In genomic region chr9:58556627-58557026, GRCm38 (mm10) we compare ENCODE assay signal across 19 mouse cellular contexts. TPM values are rescaled to one million over a fixed set of nuclear protein-coding genes. Genes with fewer than 3 reads are reported as not detected.
DNase-seq lines count a peak whose midpoint lies in the region; ATAC-seq and TF ChIP-seq lines count a peak whose summit lies in the region.
"Had no signal": no experiment of that assay in that cellular context is flagged by ENCODE, and none has a peak within 500 bp of the region (broad histone marks: within the 10 kb centered on the region; RNA-seq: fewer than 3 reads in every experiment).

No protein-coding gene starts in this region.

- 0 out of 2 replicates have a peak overlapping the region, but pooled peaks have one; percentile 96 for H3K27ac ChIP-seq in heart, embryonic 13.5 days (replicated peaks)
- H3K27ac ChIP-seq in liver, adult 2 months (replicated peaks; ENCODE audit: insufficient read depth, low read depth, low read length), result 0 out of 2 replicates have a peak overlapping the region, but pooled peaks have one; percentile 7
- peak overlapping the region; percentile 99; the same call in 1 of the 2 replicates for H3K27ac ChIP-seq in midbrain, embryonic 15.5 days
- no peak overlapping the region for H3K27ac ChIP-seq in midbrain, embryonic 11.5 days (ENCODE audit: low read depth, low read length)
- H3K27ac ChIP-seq in midbrain, postnatal 0 days (ENCODE audit: low read depth, low read length), result peak overlapping the region; percentile 99
- H3K27ac ChIP-seq: liver, embryonic 15.5 days had no signal

- no peak overlapping the region for H3K4me3 ChIP-seq in heart, embryonic 13.5 days
- no peak overlapping the region for H3K4me3 ChIP-seq in liver, adult 2 months (ENCODE audit: insufficient read depth, low read depth, low read length)
- no peak overlapping the region for H3K4me3 ChIP-seq in midbrain, embryonic 15.5 days
- no peak overlapping the region for H3K4me3 ChIP-seq in midbrain, embryonic 11.5 days (ENCODE audit: low read depth, low read length)
- no peak overlapping the region for H3K4me3 ChIP-seq in midbrain, postnatal 0 days (ENCODE audit: low read depth, low read length)
- H3K4me3 ChIP-seq: liver, embryonic 15.5 days had no signal

- H3K27me3 ChIP-seq in heart, embryonic 13.5 days (replicated peaks), result no peaks in the 10 kb centered on the region
- no peaks in the 10 kb centered on the region for H3K27me3 ChIP-seq in liver, adult 2 months (ENCODE audit: control insufficient read depth, insufficient read depth, low read length)
- H3K27me3 ChIP-seq in midbrain, embryonic 15.5 days (replicated peaks), result no peaks in the 10 kb centered on the region
- no peaks in the 10 kb centered on the region for H3K27me3 ChIP-seq in midbrain, embryonic 11.5 days (ENCODE audit: control insufficient read depth, insufficient read depth, low read length)
- H3K27me3 ChIP-seq in midbrain, postnatal 0 days (ENCODE audit: insufficient read depth, low read length), result no peaks in the 10 kb centered on the region
- H3K27me3 ChIP-seq: heart, embryonic 15.5 days; neural tube, embryonic 13.5 days had no signal

- no peak overlapping the region for H3K4me2 ChIP-seq in heart, embryonic 13.5 days
- H3K4me2 ChIP-seq in midbrain, embryonic 15.5 days, result no peak overlapping the region
- H3K4me2 ChIP-seq in midbrain, embryonic 11.5 days, result no peak overlapping the region
- no peak overlapping the region for H3K4me2 ChIP-seq in midbrain, postnatal 0 days (ENCODE audit: low read depth, low read length, poor library complexity, severe bottlenecking)
- H3K4me2 ChIP-seq: liver, embryonic 15.5 days had no signal

- no peak overlapping the region for H3K9ac ChIP-seq in heart, embryonic 13.5 days
- H3K9ac ChIP-seq in liver, adult 2 months (ENCODE audit: low read depth, low read length), result no peak overlapping the region
- H3K9ac ChIP-seq in midbrain, embryonic 15.5 days, result no peak overlapping the region
- H3K9ac ChIP-seq in midbrain, embryonic 11.5 days (ENCODE audit: low read length), result no peak overlapping the region
- H3K9ac ChIP-seq in midbrain, postnatal 0 days (replicated peaks; ENCODE audit: low read length, poor library complexity, severe bottlenecking), result no peak overlapping the region
- H3K9ac ChIP-seq: heart, embryonic 15.5 days; liver, embryonic 15.5 days had no signal

- no peaks in the 10 kb centered on the region for H3K9me3 ChIP-seq in heart, embryonic 13.5 days
- H3K9me3 ChIP-seq in midbrain, embryonic 15.5 days, result no peaks in the 10 kb centered on the region
- no peaks in the 10 kb centered on the region for H3K9me3 ChIP-seq in midbrain, embryonic 11.5 days (ENCODE audit: control insufficient read depth, low read length)
- no peaks in the 10 kb centered on the region for H3K9me3 ChIP-seq in midbrain, postnatal 0 days (ENCODE audit: low read length)
- H3K9me3 ChIP-seq: heart, embryonic 15.5 days; liver, embryonic 15.5 days; neural tube, embryonic 13.5 days had no signal

- no peak for DNase-seq in heart, adult 8-10 months (ENCODE audit: low spot score)
- no peak for DNase-seq in liver, adult 2 months (ENCODE audit: extremely low read depth, low read depth, low spot score)
- no peak for DNase-seq in liver
- DNase-seq in midbrain, embryonic 11.5 days (ENCODE audit: low spot score, missing footprints), result no peak
- no peak for DNase-seq in midbrain, postnatal 0 days (ENCODE audit: low spot score)
- DNase-seq in cerebellum, postnatal 36 days, result no peak
- DNase-seq: adrenal gland, adult 2 months; B cell, adult 2 months; cerebellum, adult 2 months; kidney, postnatal 4 days; layer of hippocampus, adult 9-11 months; spleen, adult 18-20 months; thymus, postnatal 36 days had no signal

- ATAC-seq in heart, embryonic 13.5 days (ENCODE audit: extremely low read depth, insufficient number of reproducible peaks, low FRiP score, low TSS enrichment), result no peak
- no peak for ATAC-seq in midbrain, embryonic 15.5 days (replicated peaks)
- no peak for ATAC-seq in midbrain, embryonic 11.5 days (ENCODE audit: low FRiP score)
- no peak for ATAC-seq in midbrain, postnatal 0 days (ENCODE audit: low FRiP score)
- ATAC-seq: intestine, embryonic 16.5 days had no signal

- no peak for TF ChIP-seq POLR2A in liver, adult 2 months (IDR thresholded peaks at IDR 0.05; ENCODE audit: extremely low read depth, insufficient read depth, low read length)

- no peaks in the 10 kb centered on the region for H3K36me3 ChIP-seq in heart, embryonic 13.5 days
- H3K36me3 ChIP-seq in liver, adult 2 months (ENCODE audit: control insufficient read depth, insufficient read depth, low read length), result no peaks in the 10 kb centered on the region
- H3K36me3 ChIP-seq in midbrain, embryonic 15.5 days (replicated peaks), result no peaks in the 10 kb centered on the region
- H3K36me3 ChIP-seq in midbrain, embryonic 11.5 days (ENCODE audit: control insufficient read depth, insufficient read depth, low read length), result no peaks in the 10 kb centered on the region
- no peaks in the 10 kb centered on the region for H3K36me3 ChIP-seq in midbrain, postnatal 0 days (ENCODE audit: insufficient read depth, low read length)
- H3K36me3 ChIP-seq: heart, embryonic 15.5 days; liver, embryonic 15.5 days; neural tube, embryonic 13.5 days had no signal

- 43% methylated on average over 7 of the region's 7 CpGs for WGBS in heart, embryonic 13.5 days
- whole genome bisulfite sequencing in liver, adult 2 months, result 67% methylated on average over 7 of the region's 7 CpGs
- WGBS in midbrain, embryonic 15.5 days, result 53% methylated on average over 7 of the region's 7 CpGs
- 60% methylated on average over 7 of the region's 7 CpGs for WGBS in midbrain, embryonic 11.5 days
- WGBS in midbrain, postnatal 0 days, result 54% methylated on average over 7 of the region's 7 CpGs

- H3K4me1 ChIP-seq in heart, embryonic 13.5 days, result peaks cover 46% of the 10 kb centered on the region
- H3K4me1 ChIP-seq in liver, adult 2 months (ENCODE audit: control insufficient read depth, insufficient read depth, low read length), result peaks cover 12% of the 10 kb centered on the region
- H3K4me1 ChIP-seq in midbrain, embryonic 15.5 days, result peaks cover 35% of the 10 kb centered on the region
- peaks cover 10% of the 10 kb centered on the region for H3K4me1 ChIP-seq in midbrain, embryonic 11.5 days (ENCODE audit: control insufficient read depth, insufficient read depth, low read length)
- peaks cover 14% of the 10 kb centered on the region for H3K4me1 ChIP-seq in midbrain, postnatal 0 days (ENCODE audit: insufficient read depth, low read length)

- no peak for TF ChIP-seq CTCF in liver, adult 2 months (IDR thresholded peaks at IDR 0.05; ENCODE audit: low read depth, low read length)
- no peak for TF ChIP-seq CTCF in midbrain, postnatal 0 days (IDR thresholded peaks at IDR 0.05)

- H3K79me2 ChIP-seq in liver, adult 2 months (ENCODE audit: control insufficient read depth, insufficient read depth, low read length), result peaks cover 4% of the 10 kb centered on the region; the same call in 1 of the 2 replicates

RNA-seq across cellular contexts. Expression of gene Cd276, which starts 1.4 kb away (rescaled TPM):
- 32.1 and 34.1 TPM in 2 replicates for polyA plus RNA-seq in heart, embryonic 13.5 days (2015; fragmentation: Nextera tagmentation; extraction: Ambion mirVana)
- 10 to 100 TPM in 1 of 4 experiments, 1 to 10 TPM in 3; 7.0 to 11.4 (median 8.2) TPM for total RNA-seq in heart, adult 8-10 months (2022)
- 1.3 and 1.5 TPM in 2 replicates for total RNA-seq in liver, adult 2 months (2014; rRNA removed)
- 2.8 and 4.5 TPM in 2 replicates for polyA plus RNA-seq in liver, adult 2 months (2012; rRNA removed)
- polyA plus RNA-seq in midbrain, embryonic 15.5 days (2015; fragmentation: Nextera tagmentation; extraction: Ambion mirVana), result 33.2 and 35.1 TPM in 2 replicates
- 22.5 and 23.8 TPM in 2 replicates for polyA plus RNA-seq in midbrain, embryonic 11.5 days (2014; fragmentation: Nextera tagmentation; extraction: Ambion mirVana)
- 23.2 and 25.5 TPM in 2 replicates for total RNA-seq in midbrain, postnatal 0 days (2014; rRNA removed)
- polyA plus RNA-seq in midbrain, postnatal 0 days (2015; fragmentation: Nextera tagmentation; extraction: Ambion mirVana), result 19.3 and 21.5 TPM in 2 replicates

RNA-seq across cellular contexts. Expression of gene Nptn, which starts 25.4 kb away (rescaled TPM):
- 119 and 124 TPM in 2 replicates for polyA plus RNA-seq in heart, embryonic 13.5 days (2015; fragmentation: Nextera tagmentation; extraction: Ambion mirVana)
- 100 to 1,000 TPM; 124 to 138 (median 128) TPM for total RNA-seq in heart, adult 8-10 months (2022)
- total RNA-seq in liver, adult 2 months (2014; rRNA removed), result 55.6 and 65.2 TPM in 2 replicates
- polyA plus RNA-seq in liver, adult 2 months (2012; rRNA removed), result 115 and 141 TPM in 2 replicates
- 144 and 149 TPM in 2 replicates for polyA plus RNA-seq in midbrain, embryonic 15.5 days (2015; fragmentation: Nextera tagmentation; extraction: Ambion mirVana)
- polyA plus RNA-seq in midbrain, embryonic 11.5 days (2014; fragmentation: Nextera tagmentation; extraction: Ambion mirVana), result 60.7 and 66.1 TPM in 2 replicates
- 350 and 362 TPM in 2 replicates for total RNA-seq in midbrain, postnatal 0 days (2014; rRNA removed)
- polyA plus RNA-seq in midbrain, postnatal 0 days (2015; fragmentation: Nextera tagmentation; extraction: Ambion mirVana), result 236 and 258 TPM in 2 replicates
